Mouse (Mus musculus) activated CD4-positive, CD25-positive, alpha-beta regulatory T cell, adult 4 months (primary cell): Measurements from ENCODE around the gene Olfr1394. TPM values are rescaled to one million over a fixed set of nuclear protein-coding genes. Genes with fewer than 3 reads are reported as not detected.
A peak's percentile ranks its signal among the peaks of the same experiment; 100 is the strongest.
"Not testable (repeated sequence)": the region's sequence is repeated elsewhere in the genome, so short reads cannot be mapped to it uniquely, and the experiment has no call there.

Experiments
- ATAC-seq: one replicate; pipeline ENCODE4 v1.8.0; 2017
- polyA plus RNA-seq, 2 experiments: library from polyadenylated mRNA; unstranded; fragments of 100-300 nt; shearing (Covaris generic); gene quantifications; one replicate each; pipeline ENCODE4 v1.2.1; 2017

Olfr1394 gene
- polyA plus RNA-seq: not detected

DNA sequence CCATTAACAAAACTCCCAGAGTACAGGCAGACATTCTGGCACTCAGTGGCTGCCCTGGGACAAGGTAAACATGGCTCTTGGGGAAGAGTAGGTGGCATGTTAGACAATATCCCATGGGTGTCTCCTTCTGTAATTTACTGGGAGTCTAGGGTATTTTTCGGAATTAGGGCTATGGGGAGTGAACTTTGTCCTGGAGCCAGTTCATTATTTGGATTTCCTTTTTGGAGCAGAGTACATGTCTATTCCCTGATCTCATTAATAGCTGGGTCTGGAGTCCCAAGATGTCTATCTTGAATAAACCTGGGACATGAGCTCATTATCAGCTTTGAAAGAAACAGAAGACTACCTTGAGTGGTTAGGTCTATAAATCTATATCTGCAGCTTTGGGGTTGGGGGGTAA, at the start of gene Olfr1394:
Olfr1394 (plus strand) TSS at position 301 of the 400 bp plus-strand sequence.
- no peak for ATAC-seq

DNA sequence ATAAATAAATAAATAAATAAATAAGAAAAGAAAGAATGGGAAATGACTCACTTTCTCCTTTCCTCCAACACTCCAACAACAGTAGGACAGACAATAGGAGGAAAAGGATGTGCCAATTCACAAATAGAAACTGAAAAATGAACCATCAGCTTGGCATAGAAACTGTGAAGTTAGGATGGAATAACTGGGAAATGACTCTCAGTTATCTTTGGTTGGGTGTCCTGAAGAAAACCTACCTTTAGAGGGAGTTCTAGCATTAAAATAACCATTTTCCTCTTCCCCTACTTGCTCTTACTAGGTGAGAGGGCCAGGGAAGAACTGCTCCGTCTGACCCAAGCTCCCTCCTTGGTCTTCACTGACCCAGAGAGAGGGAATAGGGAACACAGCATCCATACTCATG, 48.4 kb upstream of the Olfr1394 start:
- ATAC-seq: no peak

DNA sequence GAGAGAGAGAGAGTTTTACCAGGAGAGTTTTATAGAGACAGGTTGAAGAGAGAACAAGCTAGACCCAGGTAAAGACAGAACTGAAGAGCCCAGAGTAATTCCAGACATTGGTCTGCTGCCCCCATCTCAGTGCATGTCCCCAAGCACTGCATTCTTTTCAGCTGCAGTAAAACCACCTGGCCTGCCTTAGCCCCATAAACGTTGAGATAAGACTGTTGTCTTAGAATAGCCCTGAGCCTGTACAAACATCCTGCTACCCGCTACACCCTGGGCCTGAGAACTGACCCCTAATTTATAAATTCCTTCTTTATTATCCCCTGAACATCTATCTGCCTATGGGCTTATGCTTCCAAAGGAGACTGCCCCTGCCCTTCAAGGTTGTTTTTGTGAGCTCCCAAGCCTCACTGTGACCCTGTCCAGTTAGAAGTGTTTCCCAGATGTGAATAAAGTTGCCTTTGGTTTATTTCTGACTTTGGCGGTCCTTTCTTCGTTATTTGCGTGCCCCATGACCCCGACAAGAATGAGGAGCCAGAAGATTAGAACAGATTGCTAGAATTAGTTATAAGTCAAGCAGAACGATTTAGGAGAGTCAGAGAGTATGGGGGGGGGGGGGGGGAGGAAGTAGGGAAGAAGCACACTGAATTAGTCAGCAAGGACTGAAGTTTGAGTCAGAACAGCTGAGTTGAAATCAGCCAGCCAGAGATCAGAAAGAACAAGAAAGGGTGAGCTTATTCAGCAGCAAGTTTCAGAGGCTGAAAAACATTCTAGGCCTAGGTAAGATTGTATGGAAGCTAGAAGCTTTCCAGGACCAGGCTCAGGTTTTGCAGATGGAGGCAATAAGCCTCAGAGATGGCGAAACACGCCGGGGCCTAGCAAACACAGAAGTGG, 46.3 kb upstream of the Olfr1394 start:
- ATAC-seq: no peak

DNA sequence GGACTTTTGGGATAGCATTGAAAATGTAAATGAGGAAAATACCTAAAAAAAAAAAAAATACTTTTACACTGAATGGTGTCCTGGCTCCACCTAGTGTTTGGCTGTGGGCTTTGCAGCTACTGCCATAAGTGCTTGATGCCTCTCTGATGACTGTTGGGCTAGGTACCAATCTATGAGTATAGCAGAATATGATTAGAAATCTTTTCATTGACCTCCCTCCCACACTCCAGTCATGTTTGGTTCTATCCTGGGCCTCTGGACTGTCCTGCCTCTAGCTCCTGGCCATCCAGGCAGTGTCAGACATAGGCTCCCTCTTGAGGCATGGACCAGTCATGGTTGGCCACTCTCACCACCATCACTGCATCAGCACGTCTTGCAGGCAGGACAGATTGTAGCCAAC, 45.3 kb upstream of the Olfr1394 start:
- ATAC-seq: peak; percentile 40

DNA sequence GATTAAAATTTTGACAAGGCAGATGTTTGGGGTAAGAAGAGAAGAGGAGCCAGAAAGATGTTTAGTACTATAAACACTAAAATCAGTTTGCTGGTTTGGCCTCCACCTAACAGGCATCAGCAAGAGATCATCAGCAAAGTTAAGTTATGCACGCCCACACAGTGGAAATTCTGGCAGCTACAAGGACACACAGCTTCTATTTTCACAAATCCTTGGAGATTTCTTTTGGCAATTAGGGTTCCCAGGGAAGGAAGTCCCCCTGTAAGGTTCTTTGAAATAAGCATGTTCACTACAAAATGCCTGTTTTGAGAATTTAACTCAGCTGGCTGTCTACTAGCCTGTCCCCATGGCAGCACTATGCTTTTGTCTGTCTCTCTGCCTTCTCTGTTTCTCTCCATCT, 43.2 kb upstream of the Olfr1394 start:
- ATAC-seq: no peak

DNA sequence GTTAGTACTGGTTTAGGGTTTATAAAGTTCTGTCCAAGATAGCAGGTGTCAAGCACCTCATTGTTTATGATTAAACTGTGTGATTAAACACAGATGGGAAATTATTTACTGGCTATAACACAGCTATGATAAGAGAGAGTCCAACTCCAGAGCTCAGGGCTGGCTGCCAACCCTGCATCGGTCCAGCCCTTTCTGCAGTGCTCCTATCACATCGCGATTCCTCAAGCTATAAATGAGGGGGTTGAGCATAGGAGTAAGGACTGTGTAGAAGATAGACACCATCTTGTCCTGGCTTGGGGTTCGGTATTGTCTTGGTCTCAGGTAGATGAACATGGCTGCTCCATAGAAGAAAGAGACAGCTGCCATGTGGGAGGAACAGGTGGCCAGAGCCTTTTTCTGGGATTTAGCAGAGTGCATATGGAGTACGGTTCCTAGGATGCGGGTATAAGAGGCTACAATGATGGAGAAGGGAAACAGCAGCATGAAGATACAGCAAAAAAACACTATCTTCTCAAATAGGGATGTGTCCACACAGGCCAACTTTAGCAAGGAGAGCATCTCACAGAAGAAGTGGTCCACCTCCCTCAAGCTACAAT, 41.5 kb upstream of the Olfr1394 start:
- no peak for ATAC-seq

DNA sequence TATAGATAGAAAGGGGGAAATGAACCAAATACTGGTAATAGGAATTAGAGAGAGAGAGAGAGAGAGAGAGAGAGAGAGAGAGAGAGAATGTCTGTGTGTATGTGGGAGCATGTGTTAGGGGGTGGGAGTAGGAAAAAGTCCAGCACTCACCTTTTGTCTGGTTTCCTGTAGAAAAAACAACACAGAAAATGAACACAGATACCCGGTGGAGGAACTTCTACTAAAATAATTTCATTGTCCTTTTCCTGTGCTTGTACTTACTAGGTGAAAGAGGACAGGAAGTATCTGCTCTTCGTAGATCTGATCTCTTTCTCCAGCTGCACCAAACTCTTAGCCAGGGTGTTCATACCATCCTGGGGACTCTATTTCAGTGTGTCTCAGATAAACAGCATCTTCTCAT, 40.0 kb upstream of the Olfr1394 start:
- no peak for ATAC-seq

DNA sequence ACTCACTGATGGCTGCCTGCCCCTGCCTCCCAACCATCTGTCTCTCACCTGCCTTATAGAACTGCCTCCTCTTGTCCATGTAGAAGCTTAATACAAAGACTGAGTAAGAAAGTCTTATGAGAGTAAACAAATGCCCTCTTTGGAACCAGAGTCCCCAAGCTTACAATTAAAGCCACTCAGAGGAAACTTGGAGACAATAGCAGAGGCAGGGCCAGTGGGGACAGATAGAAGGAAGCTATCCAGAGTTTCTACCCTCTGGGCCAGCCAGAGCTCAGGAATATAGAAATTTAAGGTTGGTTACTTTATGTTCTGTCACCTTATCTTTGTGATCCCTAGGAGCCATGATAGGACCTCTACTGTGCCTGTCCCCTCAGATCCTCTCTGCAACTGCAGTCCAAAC, 39.4 kb upstream of the Olfr1394 start, which contains the start of gene Olfr1396:
Olfr1396 (minus strand) TSS at position 101 of the 400 bp plus-strand sequence.
- no peak for ATAC-seq

DNA sequence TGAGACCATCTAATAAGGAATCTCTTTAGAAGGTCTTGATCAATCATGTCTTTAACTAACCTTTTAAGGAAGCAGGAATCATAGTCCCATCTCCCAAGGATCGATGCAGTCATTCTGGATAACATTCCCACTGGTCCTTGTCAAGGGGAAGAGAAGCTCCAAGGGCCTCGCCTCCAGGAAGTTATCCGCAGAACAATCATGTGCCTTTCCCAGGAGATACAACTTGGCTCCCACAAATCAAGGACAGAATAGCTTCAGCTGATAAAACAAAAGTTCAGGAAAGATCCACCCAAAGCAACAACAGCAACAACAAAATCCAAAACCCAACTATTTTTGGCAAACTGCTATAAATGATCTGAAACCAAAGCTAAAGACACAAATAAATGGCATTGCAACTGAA, 34.5 kb upstream of the Olfr1394 start:
- no peak for ATAC-seq

DNA sequence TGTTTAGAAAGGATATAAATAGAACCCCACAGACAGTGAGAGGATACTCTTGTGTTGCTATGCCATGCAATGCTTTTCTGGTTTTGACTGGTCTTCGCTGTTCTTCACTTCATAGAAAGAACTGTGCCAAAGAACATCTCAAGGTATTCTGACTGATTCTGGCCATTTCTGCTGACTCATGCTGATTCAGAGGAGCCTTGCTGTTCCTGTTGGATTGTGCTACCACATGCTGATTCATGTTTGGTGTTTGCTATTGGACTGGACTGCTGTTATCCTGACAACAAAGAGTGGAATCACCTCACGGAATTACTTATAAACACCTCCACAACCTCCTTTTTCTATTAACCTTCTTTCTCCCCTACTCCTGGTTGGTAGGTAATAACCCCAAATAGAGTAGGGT, 30.0 kb upstream of the Olfr1394 start:
- ATAC-seq: no peak

DNA sequence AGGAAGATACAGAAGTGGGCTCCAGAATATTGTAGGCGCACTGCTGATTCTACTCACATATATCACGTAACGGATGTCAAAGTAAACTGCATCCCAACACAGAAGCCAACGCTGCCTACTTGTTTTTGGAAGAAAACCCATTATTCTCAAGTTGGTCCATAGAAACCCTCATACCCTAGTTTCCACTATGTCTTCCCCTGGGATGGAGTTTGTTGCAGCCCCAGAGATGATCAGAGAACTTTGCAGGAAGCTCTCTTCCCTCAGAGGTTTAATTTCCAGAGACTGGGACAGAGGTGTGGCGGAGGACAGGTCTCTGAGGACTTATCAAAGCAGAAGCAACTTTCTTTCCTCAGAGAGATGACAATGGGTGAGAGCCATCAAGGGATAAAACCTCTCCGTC, 12.2 kb upstream of the Olfr1394 start, which contains the start of gene Olfr1395:
Olfr1395 (plus strand) TSS at position 301 of the 400 bp plus-strand sequence.
- no peak for ATAC-seq

DNA sequence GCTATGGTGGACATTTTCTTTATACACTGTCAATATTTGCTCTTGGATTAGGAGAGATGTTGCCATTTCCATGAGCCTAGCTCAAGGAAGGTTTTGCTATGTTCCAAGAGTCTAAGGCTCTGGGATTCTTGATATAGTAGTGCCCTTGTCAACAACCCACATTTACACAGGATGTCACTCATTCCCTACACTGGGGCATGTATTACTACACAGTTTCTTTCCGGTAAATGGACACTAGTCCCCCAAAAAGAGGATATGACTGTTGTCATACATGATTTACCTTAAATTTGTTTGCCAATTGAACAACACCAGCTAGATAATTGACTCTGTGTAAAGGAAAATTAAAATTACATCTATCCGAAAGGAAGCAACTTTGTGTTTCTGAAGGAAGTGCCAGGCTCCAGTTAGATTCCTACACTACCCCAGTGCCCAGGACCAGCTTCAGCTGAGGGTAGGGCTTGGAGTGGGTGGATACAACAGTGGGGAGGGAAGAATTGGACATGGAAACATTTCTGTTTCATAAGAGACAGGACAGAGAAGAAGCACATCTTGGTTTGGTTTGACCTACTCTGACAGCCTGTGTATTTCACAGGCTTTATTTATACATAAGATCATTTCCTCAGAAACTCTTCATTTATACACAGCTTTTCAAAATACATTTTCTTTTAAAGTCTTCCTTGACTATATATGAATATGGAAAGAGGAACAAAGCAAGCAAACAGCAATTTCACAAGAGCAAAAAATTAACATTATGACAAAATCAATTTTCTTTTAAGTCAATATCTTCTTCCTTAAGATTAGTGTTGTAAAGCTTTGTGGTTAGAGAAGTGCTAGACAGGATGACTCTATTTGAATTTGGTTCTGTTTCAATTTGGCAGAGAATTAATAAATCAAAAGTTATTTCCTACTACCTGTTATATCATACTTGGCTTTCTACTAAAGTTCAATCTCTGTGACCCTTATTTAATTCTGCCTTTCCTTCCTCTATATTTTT, 2.9 kb downstream of the Olfr1394 start:
- no peak for ATAC-seq

DNA sequence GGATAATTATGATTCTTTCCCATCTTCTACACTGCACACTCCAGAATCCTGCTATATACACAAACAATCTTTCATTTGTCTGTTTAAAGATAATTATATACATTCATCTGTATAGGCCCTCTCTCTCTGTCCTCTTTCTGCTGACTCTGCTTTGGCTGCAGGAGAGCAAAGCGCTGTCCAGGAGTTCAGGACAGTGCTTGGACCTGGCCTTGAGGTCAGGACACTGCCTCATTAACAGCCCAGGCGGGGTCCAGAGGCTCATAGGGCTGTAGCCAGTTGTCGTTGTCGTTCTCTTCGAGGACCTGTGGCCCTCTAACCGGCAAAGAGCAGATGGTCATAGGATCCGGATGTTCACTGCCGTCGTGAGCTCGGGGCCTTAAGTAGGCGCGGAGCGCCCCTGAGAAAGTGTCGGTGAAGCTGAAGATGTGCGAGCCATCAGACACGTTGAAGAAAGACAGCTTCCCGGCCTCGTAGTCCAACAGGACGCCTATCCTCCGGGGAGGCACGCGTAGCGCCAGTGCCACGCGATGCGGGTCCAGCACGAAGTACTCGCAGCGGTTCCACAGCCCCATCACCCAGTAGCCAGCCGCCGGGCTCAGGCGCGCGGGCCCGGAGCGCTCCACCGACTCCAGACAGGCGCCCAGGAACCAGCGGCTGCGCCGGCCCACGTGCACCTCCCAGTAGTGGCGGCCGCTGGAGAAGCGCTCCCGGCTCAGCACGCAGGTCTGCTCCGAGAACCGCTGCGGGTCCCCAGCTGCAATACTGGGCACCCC, 14.8 kb downstream of the Olfr1394 start:
- no peak for ATAC-seq

DNA sequence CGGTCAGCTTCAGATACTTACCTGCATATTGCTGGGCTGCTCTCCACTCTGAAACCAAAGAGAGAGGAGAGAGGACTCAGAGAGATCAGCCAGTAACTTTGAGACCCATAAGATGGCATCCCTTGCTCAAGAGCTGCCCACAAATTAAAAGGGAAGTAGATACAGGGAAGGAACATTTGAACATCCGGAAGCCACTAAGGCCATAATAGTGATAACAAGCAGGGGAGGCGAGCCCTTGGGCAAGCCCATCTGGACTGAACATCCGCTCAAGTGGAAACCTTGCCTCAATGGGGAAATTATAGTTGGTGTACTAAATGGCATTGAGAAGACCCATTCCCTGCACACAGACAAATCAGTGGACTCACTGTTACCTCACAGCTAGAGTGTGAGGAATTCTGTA, 16.4 kb downstream of the Olfr1394 start:
- ATAC-seq: no peak

DNA sequence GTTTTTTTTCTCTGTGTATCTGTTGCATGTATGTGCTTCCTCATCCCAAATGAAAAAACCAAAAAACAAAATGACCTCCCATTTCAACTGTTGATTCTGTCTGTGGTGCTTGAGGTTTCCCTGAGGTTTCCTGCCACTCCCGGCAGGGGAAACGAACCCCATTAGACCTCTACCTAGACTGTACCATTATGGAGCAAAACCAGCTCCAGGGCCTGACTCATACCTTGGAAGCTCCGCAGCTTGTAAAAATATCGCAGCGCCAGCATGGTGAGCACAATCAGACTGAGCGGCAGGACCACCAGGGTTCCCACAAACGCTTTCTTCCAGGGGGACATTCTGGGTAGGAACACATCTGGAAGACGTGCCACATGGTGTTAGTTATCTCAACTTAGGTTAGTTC, 21.2 kb downstream of the Olfr1394 start:
- ATAC-seq: no peak

DNA sequence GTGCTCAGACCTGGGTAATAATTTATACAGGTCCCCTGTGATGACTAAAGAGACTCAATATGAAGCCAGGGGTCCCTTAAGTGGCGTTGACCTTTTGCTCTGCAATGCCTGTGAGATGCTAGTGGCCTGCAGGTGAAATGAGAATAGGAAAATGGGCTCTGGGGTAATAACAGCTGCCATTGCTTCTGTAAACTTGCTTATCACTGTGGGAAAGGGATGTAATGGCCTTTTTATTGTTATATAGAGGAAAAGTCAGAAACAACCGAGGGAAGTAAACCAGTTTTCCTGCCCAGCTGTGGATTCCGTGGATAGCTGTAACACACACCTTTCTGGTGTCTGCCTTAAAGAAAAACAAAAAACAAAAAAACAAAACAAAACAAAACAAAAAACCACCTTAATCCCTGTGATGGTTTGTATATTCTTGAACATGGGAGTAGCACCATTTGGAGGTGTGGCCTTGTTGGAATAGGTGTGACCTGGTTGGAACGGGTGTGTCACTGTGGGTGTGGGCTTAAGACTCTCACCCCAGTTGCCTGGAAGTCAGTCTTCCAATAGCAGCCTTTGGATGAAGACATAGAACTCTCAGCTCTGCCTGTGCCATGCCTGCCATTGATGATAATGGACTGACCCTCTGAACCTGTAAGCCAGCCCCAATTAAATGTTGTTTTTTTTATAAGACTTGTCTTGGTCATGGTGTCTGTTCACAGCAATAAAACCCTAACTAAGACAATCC, 22.0 kb downstream of the Olfr1394 start:
- not testable (repeated sequence) for ATAC-seq

DNA sequence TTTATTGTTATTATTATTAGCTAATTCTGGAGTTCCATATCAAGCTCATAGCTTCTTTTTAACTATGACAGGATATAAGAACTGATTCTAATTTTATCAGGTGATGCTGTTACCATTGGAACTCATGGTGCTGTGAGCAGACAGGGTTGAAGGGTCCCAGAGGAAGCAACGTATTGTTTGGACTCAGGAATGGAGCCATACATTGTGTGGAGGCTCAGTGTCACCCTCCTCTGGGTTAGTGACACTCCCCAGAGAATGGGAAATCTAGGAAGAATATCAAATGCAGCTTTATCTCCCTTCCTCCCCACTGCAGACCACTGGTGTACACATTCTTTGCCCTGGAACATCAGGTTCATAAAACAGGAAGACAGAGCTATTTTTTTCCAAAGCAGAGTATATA, 29.0 kb downstream of the Olfr1394 start:
- no peak for ATAC-seq

DNA sequence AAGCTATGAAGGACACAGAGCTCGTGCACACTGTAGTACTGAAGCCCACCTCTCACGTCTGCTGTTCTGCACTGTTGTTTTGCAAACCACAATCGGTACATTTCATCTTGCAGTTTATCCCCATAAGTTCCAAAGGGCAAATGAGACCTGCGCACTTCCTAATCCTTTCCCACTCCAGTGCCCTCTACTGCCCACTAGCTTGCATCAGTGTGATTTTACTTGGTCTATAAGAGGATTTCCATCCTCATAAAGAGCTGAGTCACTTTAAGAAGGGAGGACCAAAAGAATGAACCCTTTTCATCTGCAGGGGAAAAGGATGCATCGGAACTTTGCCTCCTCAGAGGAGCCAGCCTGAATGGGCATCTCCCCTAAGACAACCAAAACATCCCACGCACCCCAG, 32.3 kb downstream of the Olfr1394 start:
- no peak for ATAC-seq

DNA sequence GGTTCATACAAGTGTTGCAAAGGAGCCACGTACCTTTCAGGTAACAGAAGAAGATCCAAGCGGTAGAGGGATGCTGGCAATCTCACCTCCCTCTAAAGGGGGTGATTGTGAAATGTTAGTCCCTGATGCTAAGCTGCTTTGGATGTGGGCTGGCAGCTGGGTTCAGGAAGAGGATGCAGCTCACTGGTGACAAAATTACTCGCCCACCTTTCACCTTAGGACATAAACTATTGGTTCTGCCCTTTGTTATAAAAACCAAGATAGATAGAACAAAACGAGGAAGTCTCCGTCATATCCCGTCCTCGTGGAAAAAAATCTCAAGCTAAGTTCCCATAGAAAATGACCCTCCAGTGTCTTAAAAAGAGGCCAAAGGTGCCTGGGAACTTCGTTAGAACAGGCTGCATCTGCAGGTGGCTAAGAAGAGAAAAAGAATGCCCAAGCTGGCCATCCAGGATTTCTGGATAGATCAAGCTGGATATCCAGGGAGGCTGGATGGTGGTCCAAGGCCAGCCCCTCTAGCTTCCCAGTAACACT, 32.8 kb downstream of the Olfr1394 start, which contains the start of gene Btnl9:
Btnl9 (minus strand) TSS at position 205 of the 534 bp plus-strand sequence.
- no peak for ATAC-seq

DNA sequence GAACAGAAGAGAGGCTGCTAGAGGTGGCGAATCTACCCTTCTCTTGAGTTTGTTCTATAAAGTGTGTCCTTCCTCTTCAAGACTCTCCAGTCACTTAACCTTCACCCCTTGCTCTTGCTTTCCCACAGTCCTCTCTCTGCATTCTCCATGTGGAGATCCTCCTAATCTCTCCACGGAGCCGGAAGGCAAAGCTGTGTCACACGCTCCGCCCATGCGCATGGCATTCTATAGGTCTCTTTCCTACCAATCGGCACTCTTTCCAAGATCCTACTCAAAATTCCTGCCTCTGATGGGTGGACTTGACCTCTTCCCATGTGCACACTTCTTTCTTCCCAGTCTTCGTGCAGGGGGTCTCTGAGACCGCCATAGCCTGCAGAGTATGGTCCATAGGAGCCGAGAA, 33.5 kb downstream of the Olfr1394 start:
- ATAC-seq: no peak

DNA sequence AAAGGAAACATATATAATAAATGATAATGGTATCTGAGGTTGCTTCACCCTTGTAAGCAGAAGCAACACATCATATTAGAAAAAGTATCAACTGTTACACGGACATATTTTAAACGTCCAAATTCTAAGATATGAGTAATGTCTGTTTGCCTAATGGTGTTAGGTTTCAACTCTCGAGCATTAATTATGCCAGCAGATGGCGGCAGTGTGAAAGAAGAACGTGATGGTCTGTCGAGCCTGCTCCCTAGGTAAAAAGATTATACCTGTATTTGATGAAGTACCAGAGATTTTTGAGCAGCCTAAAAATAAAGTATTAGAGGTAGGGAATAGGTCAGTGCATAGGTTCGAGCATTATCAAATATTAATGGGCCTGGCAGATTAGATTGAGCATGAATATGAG, 35.6 kb downstream of the Olfr1394 start:
- ATAC-seq: no peak
